Mouse (Mus musculus): ENCODE results near the gene Elmod1. TPM values are rescaled to one million over a fixed set of nuclear protein-coding genes. Genes with fewer than 3 reads are reported as not detected.

Elmod1 gene
- total RNA-seq, 2 experiments from 2014 or later: 0.17 TPM; not detected in 1

- no peak for DNase-seq
- intact Hi-C loops (cut with DNase I): no loop called here
- no peak overlapping the region for H3K4me3 ChIP-seq
- no peak for TF ChIP-seq CTCF (IDR thresholded peaks at IDR 0.05)
- no peak overlapping the region for H3K27ac ChIP-seq
These were observed 20.2 kb downstream of the Elmod1 start for GRCm38 (mm10) chr9:53954853-53955252.

- intact Hi-C loops (cut with DNase I): no loop called here
- no peak for DNase-seq
- no peak overlapping the region for H3K4me3 ChIP-seq
These were observed 27.6 kb downstream of the Elmod1 start for GRCm38 (mm10) chr9:53947463-53947862.

GRCm38 (mm10) chr9:53938555-53938954, 36.5 kb downstream of the Elmod1 start:
- intact Hi-C loops (cut with DNase I): no loop called here
- DNase-seq: no peak

More at GRCm38 (mm10) chr9:53947463-53947862, 27.6 kb downstream of the Elmod1 start:
- no peak overlapping the region for H3K27ac ChIP-seq
- TF ChIP-seq CTCF (IDR thresholded peaks at IDR 0.05): no peak

GRCm38 (mm10) chr9:53934179-53934578, 40.9 kb downstream of the Elmod1 start:
- Histone ChIP-seq H3K27ac (no peak overlapping the region), H3K4me3 (no peak overlapping the region)
- peak; percentile 36; the same call in 1 of the 2 replicates for TF ChIP-seq CTCF (IDR thresholded peaks at IDR 0.05)
- DNase-seq: no peak
- intact Hi-C loops (cut with DNase I): no loop called here

More at GRCm38 (mm10) chr9:53938555-53938954, 36.5 kb downstream of the Elmod1 start:
- no peak overlapping the region for H3K27ac ChIP-seq
- no peak for TF ChIP-seq CTCF (IDR thresholded peaks at IDR 0.05)
- H3K4me3 ChIP-seq: no peak overlapping the region

GRCm38 (mm10) chr9:53933375-53933774, 41.7 kb downstream of the Elmod1 start:
- intact Hi-C loops (cut with DNase I): no loop called here
- no peak for DNase-seq

GRCm38 (mm10) chr9:53930906-53931305, 44.2 kb downstream of the Elmod1 start:
- Histone ChIP-seq H3K4me3 (no peak overlapping the region), H3K27ac (no peak overlapping the region)
- TF ChIP-seq CTCF (IDR thresholded peaks at IDR 0.05): no peak
- no peak for DNase-seq
- intact Hi-C loops (cut with DNase I): no loop called here

More at GRCm38 (mm10) chr9:53933375-53933774, 41.7 kb downstream of the Elmod1 start:
- TF ChIP-seq CTCF (IDR thresholded peaks at IDR 0.05): no peak
- Histone ChIP-seq H3K27ac (no peak overlapping the region), H3K4me3 (no peak overlapping the region)

GRCm38 (mm10) chr9:53921061-53921460, 54.0 kb downstream of the Elmod1 start:
- intact Hi-C loops (cut with DNase I): no loop called here
- Histone ChIP-seq H3K27ac (no peak overlapping the region), H3K4me3 (no peak overlapping the region)
- no peak for DNase-seq
- no peak for TF ChIP-seq CTCF (IDR thresholded peaks at IDR 0.05)

GRCm38 (mm10) chr9:53915929-53916721, 59.0 kb downstream of the Elmod1 start:
- Histone ChIP-seq H3K4me3 (no peak overlapping the region), H3K27ac (no peak overlapping the region)
- intact Hi-C loops (cut with DNase I): no loop called here
- no peak for TF ChIP-seq CTCF (IDR thresholded peaks at IDR 0.05)
- no peak for DNase-seq

- no peak for DNase-seq
- Histone ChIP-seq H3K27ac (no peak overlapping the region), H3K4me3 (no peak overlapping the region)
- intact Hi-C loops (cut with DNase I): no loop called here
- no peak for TF ChIP-seq CTCF (IDR thresholded peaks at IDR 0.05)
These were observed 64.3 kb downstream of the Elmod1 start for GRCm38 (mm10) chr9:53910823-53911222.

- TF ChIP-seq CTCF (IDR thresholded peaks at IDR 0.05): no peak
- H3K4me3 ChIP-seq: no peak overlapping the region
- intact Hi-C loops (cut with DNase I): no loop called here
- H3K27ac ChIP-seq: no peak overlapping the region
- DNase-seq: no peak
These were observed 64.8 kb downstream of the Elmod1 start for GRCm38 (mm10) chr9:53910331-53910730.

- Histone ChIP-seq H3K27ac (no peak overlapping the region), H3K4me3 (no peak overlapping the region)
- intact Hi-C loops (cut with DNase I): no loop called here
- DNase-seq: no peak
- no peak for TF ChIP-seq CTCF (IDR thresholded peaks at IDR 0.05)
These were observed 68.3 kb downstream of the Elmod1 start for GRCm38 (mm10) chr9:53906798-53907197.

GRCm38 (mm10) chr9:53905418-53905817, 69.7 kb downstream of the Elmod1 start:
- no peak overlapping the region for H3K27ac ChIP-seq
- intact Hi-C loops (cut with DNase I): no loop called here
- no peak for DNase-seq
- no peak overlapping the region for H3K4me3 ChIP-seq
- no peak for TF ChIP-seq CTCF (IDR thresholded peaks at IDR 0.05)

- Histone ChIP-seq H3K27ac (no peak overlapping the region), H3K4me3 (no peak overlapping the region)
- intact Hi-C loops (cut with DNase I): no loop called here
- DNase-seq: no peak
- no peak for TF ChIP-seq CTCF (IDR thresholded peaks at IDR 0.05)
These were observed 71.8 kb downstream of the Elmod1 start for GRCm38 (mm10) chr9:53903215-53903842.

All from gastrocnemius, adult 2 months (tissue).